Comparison of ENCODE assay signal across 9 mouse cellular contexts in genomic region chr17:26794744-26795143, GRCm38 (mm10). TPM values are rescaled to one million over a fixed set of nuclear protein-coding genes. Genes with fewer than 3 reads are reported as not detected.
A peak's percentile ranks its signal among the peaks of the same experiment; 100 is the strongest.
DNase-seq lines count a peak whose midpoint lies in the region; ATAC-seq and TF ChIP-seq lines count a peak whose summit lies in the region.
"Had no signal": no experiment of that assay in that cellular context is flagged by ENCODE, and none has a peak within 500 bp of the region (broad histone marks: within the 10 kb centered on the region; RNA-seq: fewer than 3 reads in every experiment).

No protein-coding gene starts in this region.

- TF ChIP-seq POLR2A in small intestine, adult 2 months (IDR thresholded peaks at IDR 0.05; ENCODE audit: low read depth, low read length): no peak

- 11% methylated on average over 3 of the region's 3 CpGs for WGBS in lung, embryonic 14.5 days
- 19% methylated on average over 3 of the region's 3 CpGs for WGBS in small intestine, adult 2 months

- peaks cover 37% of the 10 kb centered on the region for H3K36me3 ChIP-seq in lung, embryonic 14.5 days (ENCODE audit: insufficient read depth)
- H3K36me3 ChIP-seq in small intestine, adult 2 months (ENCODE audit: control insufficient read depth, insufficient read depth, low read length): peaks cover 27% of the 10 kb centered on the region

- no peak overlapping the region for H3K4me2 ChIP-seq in lung, embryonic 14.5 days

- DNase-seq in cerebellum, postnatal 36 days: peak; percentile 27 to 35
- no peak for DNase-seq in cerebellum, adult 11 months
- peak; percentile 75 for DNase-seq in A20 (ENCODE audit: low read depth, low spot score)
- DNase-seq in adrenal gland, adult 8-10 months: peak; percentile 48
- peak; percentile 70 for DNase-seq in kidney, adult 9 months
- peak; percentile 80 for DNase-seq in lung, embryonic 14.5 days

- no peaks in the 10 kb centered on the region for H3K4me1 ChIP-seq in lung, embryonic 14.5 days (ENCODE audit: insufficient read depth)
- H3K4me1 ChIP-seq in small intestine, adult 2 months (ENCODE audit: control insufficient read depth, insufficient read depth, insufficient read length, low read length): peaks cover 8% of the 10 kb centered on the region; the same call in 1 of the 2 replicates

- H3K27ac ChIP-seq in lung, embryonic 14.5 days (ENCODE audit: low read depth): no peak overlapping the region
- H3K27ac ChIP-seq in small intestine, adult 2 months (ENCODE audit: insufficient read depth, low read depth, low read length): no peak overlapping the region

- peak; percentile 48; the same call in 1 of the 2 replicates for ATAC-seq in frontal cortex, adult (ENCODE audit: low TSS enrichment)
- ATAC-seq in lung, embryonic 14.5 days (ENCODE audit: insufficient read depth): no peak

- no peaks in the 10 kb centered on the region for H3K9me3 ChIP-seq in lung, embryonic 14.5 days (ENCODE audit: low read depth, low read length)

- no peak overlapping the region for H3K9ac ChIP-seq in lung, embryonic 14.5 days

- H3K27me3 ChIP-seq in lung, embryonic 14.5 days (ENCODE audit: insufficient read depth, low read length): no peaks in the 10 kb centered on the region
- H3K27me3 ChIP-seq in small intestine, adult 2 months (ENCODE audit: control insufficient read depth, insufficient read depth, low read length): 0 out of 2 replicates have a peak, but pooled peaks cover 3% of the 10 kb centered on the region

- H3K4me3 ChIP-seq in lung, embryonic 14.5 days (ENCODE audit: low read depth, low read length): no peak overlapping the region
- no peak overlapping the region for H3K4me3 ChIP-seq in small intestine, adult 2 months (ENCODE audit: low read depth, low read length)

- TF ChIP-seq CTCF in lung, embryonic 14.5 days (IDR thresholded peaks at IDR 0.05; ENCODE audit: low read depth): peak; percentile 82
- TF ChIP-seq CTCF in small intestine, adult 2 months (IDR thresholded peaks at IDR 0.05; ENCODE audit: extremely low read depth, insufficient read length, insufficient replicate concordance, low read depth, low read length): peak; percentile 64; the same call in 1 of the 2 replicates

RNA-seq across cellular contexts. Expression of gene Bnip1, which starts 13.9 kb away (rescaled TPM):
- 10 to 100 TPM; 24.8 to 36.2 (median 29.3) TPM for total RNA-seq in adrenal gland, adult 8-10 months (2022)
- 49.7 and 51.3 TPM in 2 replicates for polyA plus RNA-seq in lung, embryonic 14.5 days (2014; fragmentation: Nextera tagmentation; extraction: Ambion mirVana)
- polyA plus RNA-seq in small intestine, adult 2 months (2012; rRNA removed): 9.7 and 14.4 TPM in 2 replicates

RNA-seq across cellular contexts. Expression of gene Nkx2-5, which starts 50.1 kb away (rescaled TPM):
- total RNA-seq in adrenal gland, adult 8-10 months (2022): not detected
- polyA plus RNA-seq in lung, embryonic 14.5 days (2014; fragmentation: Nextera tagmentation; extraction: Ambion mirVana): 0.24 and 1.6 TPM in 2 replicates
- polyA plus RNA-seq in small intestine, adult 2 months (2012; rRNA removed): 0.11 and 3.5 TPM in 2 replicates
- total RNA-seq: left cerebral cortex, postnatal 10 days had no signal
